Mouse (Mus musculus) cerebral cortex, adult 2 months (tissue): ENCODE measurements around the gene Ywhah.

Source experiments
- WGBS: fragments of 180-500 bp; shearing (Covaris S2); methylation state at CpG from one replicate; pipeline ENCODE4 v1.1.7; 2018; 5-methylcytosine and 5-hydroxymethylcytosine counted together

Gene Ywhah

DNA sequence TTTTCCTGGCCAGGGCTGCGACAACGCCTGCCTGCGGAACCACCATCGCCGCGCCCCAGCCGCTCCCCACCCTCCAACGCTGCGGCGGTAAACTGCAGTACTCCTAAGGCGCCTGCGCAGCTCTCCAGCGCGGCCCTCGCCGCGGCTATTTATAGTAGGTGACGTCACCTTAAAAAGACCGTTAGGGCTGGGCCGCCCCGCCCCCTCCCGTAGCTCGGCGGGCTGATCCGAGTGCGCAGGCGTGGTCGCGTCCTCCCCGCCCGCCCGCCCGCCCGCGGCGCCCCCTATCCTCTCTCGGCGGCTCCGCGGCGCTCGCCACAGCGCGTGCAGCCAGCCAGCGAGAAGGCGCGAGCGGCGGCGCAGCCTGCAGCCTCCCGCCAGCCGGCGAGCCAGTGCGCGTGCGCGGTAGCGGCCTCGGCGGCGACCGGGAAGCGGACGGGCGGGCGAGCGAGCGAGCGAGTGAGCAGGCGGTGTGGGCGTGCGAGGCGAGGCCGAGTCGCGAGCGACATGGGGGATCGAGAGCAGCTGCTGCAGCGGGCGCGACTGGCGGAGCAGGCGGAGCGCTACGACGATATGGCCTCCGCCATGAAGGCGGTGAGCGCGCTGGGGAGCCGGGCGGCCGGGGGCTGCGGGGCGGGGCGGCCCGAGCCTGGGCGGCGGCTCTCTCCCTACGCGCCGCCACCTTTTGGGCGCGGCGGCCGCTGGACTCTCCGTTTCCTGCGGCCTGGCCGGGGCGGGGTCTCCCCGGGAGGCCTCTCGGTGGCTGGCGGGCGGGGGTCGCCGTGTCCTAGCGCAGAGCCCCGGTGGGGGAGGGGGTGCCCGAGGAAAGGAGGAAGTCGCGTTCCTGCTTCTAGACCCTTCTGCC lies at the start of gene Ywhah:
TSS of gene Ywhah (plus strand) at position 256 of the 865 bp plus-strand sequence.
- WGBS: under 1% methylated on average over 109 of the region's 121 CpGs

DNA sequence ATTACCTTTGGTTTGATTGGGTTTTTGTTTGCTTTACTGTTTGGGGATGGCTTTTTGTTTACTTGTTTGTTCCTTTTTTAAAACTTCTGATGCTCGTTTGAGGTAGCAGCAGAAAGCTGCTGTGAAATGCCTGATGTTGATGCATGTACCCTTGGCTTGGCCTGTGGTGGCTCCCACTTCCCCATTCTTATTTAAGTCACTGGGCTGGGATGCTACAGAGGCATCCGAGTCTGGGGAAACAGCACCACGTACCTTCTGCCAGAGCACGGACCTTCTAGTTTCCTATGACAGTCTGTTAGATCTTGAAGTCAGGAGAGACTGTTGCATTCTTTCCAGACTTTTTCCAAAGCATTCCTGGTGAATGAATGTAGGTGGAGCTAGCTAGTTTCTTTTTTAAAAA lies 42.1 kb upstream of the Ywhah start:
- WGBS: 53% methylated on average over 4 of the region's 4 CpGs

DNA sequence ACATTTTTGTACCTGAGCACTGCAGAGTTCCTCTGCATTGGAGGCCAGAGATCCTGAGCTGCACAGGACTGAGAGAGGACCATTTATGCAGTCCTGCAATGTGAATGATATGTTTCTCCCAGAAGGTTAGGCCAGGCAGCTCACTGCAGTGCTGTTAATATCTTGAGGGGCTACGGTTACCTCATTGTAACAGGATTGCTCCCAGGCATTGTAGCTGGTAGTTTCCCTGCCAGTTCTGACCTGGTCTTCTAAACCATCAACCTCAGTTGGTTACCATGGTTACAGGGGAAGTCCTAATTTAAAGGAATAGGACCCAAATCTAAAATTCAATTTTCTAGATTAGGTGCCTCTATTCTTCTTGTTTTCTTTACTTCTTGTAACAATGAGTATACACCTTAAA lies 33.2 kb upstream of the Ywhah start:
- WGBS: 60% methylated on average over 1 of the region's 1 CpGs

DNA sequence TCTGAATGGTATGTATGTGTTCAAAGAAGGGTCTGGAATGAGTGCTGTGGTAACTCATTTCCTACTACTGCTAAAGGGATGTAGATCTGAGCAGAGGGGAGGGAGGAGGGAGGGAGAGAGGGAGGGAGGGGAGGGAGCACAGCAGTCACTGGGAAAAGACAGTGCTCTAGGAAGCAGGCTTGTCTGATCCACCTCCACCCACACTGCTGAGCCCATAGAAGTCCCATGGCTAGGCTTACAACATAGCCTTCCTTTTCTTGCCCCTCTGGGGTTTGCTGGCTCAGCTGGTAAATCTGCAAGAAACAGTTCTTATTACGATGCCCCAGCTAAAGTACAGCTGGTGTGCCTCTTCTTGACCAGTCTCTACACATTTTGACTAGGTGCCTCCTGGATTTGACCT lies 30.7 kb upstream of the Ywhah start:
- WGBS: 61% methylated on average over 1 of the region's 1 CpGs

DNA sequence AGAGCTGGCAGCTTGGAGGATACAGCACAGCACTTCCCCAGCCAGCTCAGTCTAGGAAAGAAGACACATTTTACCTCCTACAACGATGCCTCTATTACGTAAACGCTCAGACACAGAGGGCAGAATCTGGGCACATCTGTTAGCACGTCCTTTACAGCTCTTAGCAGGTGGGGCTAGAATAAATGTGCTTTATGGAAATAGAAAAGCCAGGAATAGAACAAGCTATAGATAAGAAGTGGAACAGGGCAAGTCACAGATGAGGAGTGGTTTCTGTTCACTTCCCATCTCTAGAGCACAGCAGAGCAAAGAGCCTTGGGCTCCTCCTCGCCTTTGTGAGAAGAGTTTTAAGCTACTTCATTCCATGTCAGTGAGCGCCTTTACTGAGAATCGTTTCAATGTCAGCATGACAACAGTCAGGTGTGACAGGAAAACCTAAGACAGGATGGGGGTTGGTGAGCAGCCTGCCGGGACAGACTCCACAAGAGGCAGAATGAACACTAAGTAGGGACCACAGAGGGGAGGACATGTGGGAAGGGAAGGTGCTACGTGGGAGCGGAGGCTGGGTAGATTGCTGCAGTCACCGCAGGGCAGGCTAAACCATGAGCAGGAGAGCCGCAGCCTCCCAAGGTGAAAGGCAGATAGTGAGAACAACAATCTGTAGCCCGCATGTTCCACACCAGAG lies 28.5 kb upstream of the Ywhah start:
- 42% methylated on average over 13 of the region's 13 CpGs for WGBS

DNA sequence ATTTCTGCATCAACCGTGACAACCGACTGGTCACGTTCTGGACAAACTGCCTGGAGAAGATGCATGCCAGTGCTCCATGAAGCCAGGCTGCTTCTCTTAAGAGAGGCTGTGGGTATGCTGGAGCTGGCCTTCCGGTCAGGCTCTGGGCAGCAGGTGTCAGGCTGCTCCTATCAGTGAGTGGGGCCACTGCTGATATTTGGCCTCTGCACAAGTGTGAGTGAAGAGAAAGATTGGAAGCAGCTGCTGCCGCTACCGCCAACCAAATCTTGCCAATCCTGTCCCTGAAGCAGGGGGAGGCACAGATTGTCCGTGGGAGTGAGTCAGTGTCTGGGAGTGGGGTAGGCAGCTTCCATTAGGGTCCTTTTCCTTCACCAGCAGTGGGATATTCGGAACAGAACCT lies 27.5 kb upstream of the Ywhah start:
- WGBS: 43% methylated on average over 8 of the region's 8 CpGs

DNA sequence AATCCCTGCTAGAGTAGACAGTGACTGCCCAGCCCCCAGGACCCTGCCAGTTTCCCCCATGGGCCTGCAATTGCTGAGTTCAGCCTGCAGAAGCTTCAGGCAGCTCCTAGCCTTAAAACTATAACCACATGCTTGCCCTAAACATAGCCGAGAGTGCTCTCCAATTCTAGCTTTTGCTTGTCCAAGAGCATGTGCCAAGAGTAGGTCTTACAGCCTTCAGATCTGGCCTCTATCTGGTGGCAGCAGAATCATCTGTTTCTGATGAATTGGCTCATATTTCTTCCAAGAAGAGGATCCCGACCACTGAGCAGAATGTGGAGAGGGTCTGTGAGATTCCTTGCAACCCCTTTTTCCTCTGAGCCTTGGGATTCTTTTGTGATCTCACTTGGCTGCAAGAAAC lies 24.1 kb upstream of the Ywhah start:
- 28% methylated on average over 2 of the region's 2 CpGs for WGBS

DNA sequence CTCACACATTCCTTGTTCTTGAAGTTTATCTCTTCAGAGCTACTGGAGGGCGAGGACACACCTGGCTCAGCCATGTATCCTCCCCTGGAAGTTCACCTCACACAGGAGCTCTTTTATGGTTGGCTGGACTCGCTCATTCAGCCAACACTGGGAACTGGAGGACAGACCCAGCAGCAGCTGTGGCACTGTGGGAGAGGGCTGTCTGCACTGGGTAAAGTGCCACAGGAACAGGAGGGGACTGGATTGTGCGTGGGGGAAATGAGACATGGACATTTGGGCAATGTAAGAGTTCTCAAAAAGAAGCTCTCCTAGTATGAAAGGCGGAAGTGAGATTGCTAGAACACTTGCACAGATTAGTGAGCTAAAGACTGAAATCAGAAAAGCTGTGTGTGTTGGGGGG lies 22.9 kb upstream of the Ywhah start:
- WGBS: 58% methylated on average over 4 of the region's 4 CpGs

DNA sequence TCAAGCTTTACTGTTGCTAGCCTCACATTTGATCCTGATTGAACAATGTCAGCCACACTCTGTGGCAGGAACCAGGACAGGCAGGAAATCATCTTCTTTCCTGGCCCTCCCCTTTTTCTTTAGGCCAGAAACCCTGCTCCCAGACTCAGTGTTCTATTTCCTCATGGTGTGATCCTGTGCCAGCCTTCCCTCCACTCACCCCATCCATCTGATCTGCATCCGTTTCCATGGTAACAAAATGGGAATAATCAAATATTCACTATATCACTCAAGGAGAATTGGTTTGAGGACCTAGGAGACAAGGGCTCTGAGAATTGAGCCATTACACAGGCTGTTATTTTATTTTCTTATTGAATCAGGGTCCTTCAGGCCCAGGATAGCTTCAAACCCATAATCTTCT lies 22.1 kb upstream of the Ywhah start:
- 51% methylated on average over 1 of the region's 1 CpGs for WGBS

DNA sequence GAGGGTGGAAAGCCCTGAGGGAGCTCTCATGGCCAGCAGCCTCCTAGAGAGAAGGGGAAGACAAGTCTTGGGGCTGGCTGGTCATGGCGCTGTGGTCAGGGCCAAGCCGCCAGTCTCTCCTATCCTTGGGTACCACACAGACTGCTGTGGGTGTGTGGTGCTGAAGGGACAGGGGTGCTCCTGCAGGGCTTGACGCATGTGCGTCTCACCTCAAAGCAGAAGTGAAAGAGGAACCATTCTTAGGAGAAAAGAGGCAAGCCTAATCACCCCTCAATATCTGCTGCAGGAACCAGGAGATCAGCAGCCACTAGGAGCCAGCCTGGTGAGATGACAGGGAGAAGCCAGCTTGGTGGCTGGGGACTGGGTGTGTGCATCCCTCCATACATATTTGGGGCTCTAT lies 20.9 kb upstream of the Ywhah start:
- 56% methylated on average over 4 of the region's 4 CpGs for WGBS

DNA sequence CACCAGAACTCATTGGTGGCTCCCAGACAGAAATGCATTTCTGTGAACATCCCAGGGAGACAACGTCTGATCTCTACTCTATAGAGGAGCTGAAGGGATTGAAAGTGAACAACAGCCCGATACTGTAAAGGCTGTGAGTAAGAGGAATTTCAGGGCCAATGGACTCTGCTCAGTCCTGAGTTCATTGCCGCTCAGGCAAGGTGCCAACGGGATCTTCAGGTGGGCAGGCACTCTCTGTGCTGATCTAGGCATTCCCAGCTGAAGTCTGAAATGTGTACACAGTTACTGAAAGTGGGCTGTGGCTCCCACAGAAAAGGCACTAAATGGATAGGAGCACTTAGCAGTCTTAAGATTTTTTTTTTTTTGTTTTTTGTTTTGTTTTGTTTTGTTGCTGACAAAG lies 19.8 kb upstream of the Ywhah start:
- WGBS: 58% methylated on average over 4 of the region's 4 CpGs

DNA sequence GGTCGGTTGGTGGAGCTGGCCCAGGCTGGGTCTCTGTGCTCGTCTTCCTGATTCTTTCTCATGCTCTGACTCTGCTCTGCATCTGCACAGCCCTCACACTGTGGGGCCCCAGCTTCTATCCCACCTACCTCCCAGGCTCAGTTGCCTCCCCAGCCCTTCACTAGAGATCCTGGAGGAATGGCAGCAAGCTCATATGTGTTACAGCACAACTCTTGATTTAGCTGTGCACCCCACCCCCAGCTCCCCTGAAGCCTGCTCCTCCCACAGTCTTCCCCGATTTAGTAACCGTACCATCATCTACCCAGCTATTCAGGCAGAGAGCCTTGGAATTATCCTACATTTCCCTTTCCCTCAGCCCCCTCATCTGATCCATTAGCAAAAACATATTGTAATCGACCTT lies 17.5 kb upstream of the Ywhah start:
- 37% methylated on average over 5 of the region's 5 CpGs for WGBS

DNA sequence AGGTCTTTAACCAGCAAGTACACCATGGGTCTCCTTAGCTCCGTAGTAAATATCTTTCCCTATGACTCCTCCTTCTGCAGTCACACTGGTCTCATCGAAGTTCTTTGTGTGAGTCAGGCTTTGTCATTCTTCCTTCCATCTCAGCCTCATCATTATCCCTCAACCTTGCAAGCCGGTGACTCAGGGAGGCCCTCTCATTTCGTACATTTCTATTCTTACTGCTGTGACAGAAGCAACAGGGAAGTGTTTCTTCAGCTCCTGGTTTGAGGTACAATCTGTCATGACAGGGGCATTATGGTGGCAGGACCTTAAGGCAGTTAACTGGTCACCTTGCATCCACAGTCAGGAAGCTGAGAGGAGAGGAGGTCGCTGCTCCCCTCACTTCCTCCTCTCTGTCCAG lies 15.8 kb upstream of the Ywhah start:
- WGBS: 61% methylated on average over 5 of the region's 5 CpGs

DNA sequence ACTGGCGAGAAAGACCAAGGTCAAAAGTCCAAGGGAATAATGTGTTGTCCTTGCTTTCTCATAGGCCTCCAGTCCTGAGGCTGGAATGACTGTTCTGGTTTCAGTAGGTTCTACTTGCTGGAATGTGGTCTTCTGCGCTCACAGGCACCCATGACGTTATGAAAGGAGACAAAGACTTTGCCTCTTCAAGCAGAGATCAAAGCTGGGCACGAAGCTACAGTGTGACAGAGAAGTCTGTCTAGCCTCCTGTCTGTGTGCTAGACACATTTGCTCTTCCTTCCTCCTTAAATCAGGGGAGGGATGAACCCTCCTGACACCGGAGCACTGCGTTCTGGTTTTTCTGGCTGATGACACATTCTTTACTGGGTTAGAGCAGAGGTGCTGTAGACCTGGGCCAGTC lies 15.1 kb upstream of the Ywhah start:
- WGBS: 53% methylated on average over 6 of the region's 6 CpGs

DNA sequence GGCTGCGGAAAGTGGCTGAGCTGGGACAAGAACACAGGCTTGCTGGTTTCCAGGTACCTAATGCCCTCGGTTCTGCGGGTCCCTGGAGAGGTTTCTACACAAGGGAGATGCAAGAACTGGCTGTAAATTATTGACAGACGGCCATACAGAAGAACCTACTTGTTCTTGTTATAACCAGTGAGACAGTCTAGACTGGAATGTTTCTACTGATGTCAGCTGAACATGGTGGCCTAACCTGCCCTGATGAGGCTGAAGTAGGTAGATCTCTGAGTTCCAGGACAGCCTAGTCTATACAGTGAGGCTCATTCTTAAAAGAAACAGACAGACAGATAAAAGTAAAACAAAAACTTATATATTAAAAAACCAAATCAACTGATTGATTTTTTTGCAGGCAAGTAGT lies 14.5 kb upstream of the Ywhah start:
- WGBS: 88% methylated on average over 4 of the region's 4 CpGs

DNA sequence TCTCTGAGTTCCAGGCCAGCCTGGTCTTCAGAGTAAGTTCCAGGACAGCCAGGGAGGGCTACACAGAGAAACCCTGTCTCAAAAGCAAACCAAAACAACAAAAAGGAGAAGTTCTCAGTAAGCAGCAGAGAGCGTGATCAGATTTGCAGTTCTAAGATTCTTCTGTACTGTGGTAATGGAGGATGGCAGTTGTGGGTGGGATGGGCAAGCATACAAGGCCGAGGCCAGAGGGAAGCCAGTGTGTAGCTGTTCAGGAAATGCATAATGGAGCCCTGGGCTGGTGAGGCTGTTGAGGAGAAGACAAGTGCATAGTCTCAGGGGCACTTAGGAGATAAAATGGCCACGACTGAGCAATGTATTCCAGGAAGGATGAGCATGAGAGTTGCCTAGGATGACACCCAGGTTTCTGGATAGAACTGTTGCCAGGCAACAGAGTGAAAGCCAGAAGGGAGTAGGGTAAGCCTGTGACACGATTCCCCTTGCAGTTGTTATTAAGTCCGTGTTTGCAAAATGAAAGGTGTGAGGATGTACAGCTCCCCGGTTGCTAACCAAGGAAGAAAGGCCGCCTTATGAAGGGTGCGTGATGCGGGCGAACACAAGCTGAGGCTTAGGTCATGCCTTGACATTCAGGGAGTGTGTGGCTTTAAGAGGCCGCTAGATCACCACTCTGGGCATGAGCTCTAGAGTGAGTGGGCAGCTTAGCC lies 13.0 kb upstream of the Ywhah start:
- 43% methylated on average over 11 of the region's 11 CpGs for WGBS

DNA sequence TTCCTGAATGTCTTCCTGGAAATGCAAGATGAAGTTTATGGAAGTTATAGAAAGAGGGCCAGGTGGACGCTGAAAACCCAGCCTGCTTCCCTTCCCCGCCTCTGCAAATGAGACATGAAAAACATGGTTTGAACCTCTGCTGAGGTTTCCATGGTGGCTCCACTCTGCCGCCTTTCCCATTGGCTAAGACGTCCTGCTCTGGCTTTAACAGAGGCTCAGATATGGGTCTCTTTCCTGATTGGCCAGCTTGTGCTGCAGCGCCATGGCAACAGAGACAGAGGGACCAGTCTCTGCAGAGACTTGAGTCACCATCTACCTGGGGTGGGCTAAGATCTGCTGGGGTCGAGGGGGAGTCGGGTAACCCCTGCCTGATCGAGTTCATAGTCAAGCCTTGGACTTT lies 11.9 kb upstream of the Ywhah start:
- 20% methylated on average over 8 of the region's 8 CpGs for WGBS

DNA sequence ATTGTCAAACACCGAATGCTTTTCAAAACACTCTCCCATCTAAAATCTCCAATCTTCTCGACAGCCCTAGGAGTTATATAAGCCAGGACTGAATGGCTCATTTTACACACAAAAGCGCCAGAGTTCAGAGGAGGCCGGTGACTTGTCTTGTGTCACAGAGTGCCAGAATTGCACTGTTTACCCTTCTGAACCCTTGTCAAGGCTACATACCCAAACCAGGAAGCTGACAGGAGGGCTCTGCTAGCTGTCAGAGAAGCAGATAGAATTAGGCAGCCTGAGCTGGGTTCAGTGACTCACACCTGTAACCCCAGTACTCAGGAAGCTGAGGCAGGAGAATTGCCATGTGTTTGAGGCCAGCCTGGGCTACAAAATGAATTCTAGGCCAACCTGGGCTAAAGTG lies 11.2 kb upstream of the Ywhah start:
- WGBS: 49% methylated on average over 4 of the region's 4 CpGs

DNA sequence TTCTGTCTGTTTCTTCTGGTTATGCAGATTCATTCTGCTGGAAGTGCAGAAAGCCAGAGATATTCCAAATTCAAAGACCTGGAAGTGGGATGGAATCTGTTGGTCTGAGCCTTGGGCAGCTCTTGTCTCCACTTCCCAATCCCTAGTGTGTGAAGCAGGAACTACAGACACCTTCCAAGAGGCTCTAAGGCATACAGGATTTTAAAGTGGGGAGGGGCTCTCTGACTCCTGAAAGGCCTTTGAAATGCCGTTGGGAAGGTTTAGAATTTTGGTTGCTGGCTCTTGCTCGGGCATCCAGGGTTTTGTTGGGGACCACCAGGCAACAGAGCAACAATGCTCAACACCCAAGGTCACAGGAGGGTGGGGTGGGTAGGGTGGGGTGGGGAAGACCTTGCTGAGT lies 9.3 kb upstream of the Ywhah start:
- WGBS: 72% methylated on average over 2 of the region's 2 CpGs

DNA sequence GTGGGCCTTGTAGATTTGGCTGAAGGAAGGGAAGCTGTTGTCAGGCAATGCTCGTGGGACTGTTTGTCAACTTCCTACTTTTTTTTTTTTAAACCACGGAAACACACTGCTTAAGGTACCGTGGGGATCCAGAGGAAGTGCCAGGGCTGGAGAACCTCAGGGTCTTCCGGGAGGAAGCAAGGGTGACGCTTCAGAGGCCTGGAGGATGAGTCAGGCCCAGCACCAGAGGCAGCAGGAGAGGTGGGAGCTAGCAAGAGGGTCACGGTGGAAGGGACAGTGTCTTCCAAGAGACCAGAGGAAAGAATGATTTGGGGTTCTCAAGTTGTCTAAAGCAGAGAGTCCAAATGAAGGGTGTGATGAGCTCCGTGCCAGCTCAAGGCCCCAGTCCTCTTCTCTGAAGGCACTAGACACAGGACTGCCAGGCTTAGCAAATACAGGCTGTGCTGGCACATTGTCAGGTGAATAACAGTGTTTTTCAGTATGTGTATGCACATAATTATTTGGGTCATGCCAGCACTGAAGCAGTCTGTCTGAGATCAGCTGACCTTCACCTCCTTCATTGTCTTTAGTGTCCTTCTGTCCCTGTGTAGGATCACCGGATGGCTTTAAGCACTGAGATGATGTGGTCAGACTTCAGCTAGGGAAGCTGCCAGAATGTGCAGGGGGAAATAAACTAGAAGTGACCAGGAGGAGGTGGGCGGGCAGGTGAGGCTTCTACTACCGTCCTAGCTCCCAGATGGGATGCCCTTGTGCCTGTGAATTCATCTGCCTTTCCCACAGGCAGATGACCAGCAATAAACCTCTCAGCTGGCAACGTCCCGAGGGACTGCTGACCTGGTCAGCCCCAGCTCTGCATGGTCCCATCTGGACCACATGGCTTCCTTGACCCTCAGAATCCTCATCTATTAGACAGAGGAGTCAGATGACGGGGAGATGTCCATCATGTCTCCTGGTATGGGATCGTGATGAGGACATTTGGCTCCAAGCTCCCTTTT lies 8.5 kb upstream of the Ywhah start:
- 77% methylated on average over 14 of the region's 14 CpGs for WGBS
